Mouse (Mus musculus) MEL (cell line): ENCODE data around the gene Cyp1a1. TPM values are rescaled to one million over a fixed set of nuclear protein-coding genes. Genes with fewer than 3 reads are reported as not detected.

Experiments
- DNase-seq: peaks from one replicate; pipeline ENCODE4 v3.0.0; 2011; ENCODE audit warnings: low read depth, low spot score
- H3K27ac ChIP-seq: 2 replicates; pipeline ENCODE4 v1.5.1; 2012; ENCODE audit warnings: low read depth, mild to moderate bottlenecking, control low read depth, low read length, moderate library complexity; ENCODE audit not compliant: control insufficient read depth
- H3K27me3 ChIP-seq, 2 experiments: fragments of 150-350 bp in 1 of 2; sonication (generic) in 1 of 2; 2 replicates each; pipeline ENCODE4 v1.6.1; 2012; ENCODE audit warnings: low read length in 2 of 2, mild to moderate bottlenecking in 2 of 2, improper control_type of control experiment in 1 of 2, moderate library complexity in 1 of 2; ENCODE audit not compliant: insufficient read depth in 2 of 2, control insufficient read depth in 1 of 2
- H3K36me3 ChIP-seq, 2 experiments: 2 replicates each; pipeline ENCODE4 v1.6.1; 2012 to 2014; ENCODE audit warnings: low read length in 2 of 2, improper control_type of control experiment in 1 of 2, inconsistent platforms in 1 of 2, mild to moderate bottlenecking in 1 of 2; ENCODE audit not compliant: insufficient read depth in 2 of 2, control insufficient read depth in 1 of 2
- H3K4me1 ChIP-seq, 2 experiments: fragments of 150-350 bp in 1 of 2; sonication (generic) in 1 of 2; 2 replicates each; pipeline ENCODE4 v1.6.1; 2012; ENCODE audit warnings: low read length in 2 of 2, improper control_type of control experiment in 1 of 2, mild to moderate bottlenecking in 1 of 2; ENCODE audit not compliant: insufficient read depth in 2 of 2, control insufficient read depth in 1 of 2
- H3K4me3 ChIP-seq, 2 experiments: fragments of 150-350 bp in 1 of 2; sonication (generic) in 1 of 2; 2 replicates each; pipeline ENCODE4 v1.5.1; 2012; ENCODE audit warnings: low read depth in 2 of 2, low read length in 2 of 2, mild to moderate bottlenecking in 2 of 2, moderate library complexity in 2 of 2, control low read depth in 1 of 2, improper control_type of control experiment in 1 of 2; ENCODE audit not compliant: control insufficient read depth in 1 of 2, insufficient read depth in 1 of 2
- H3K79me2 ChIP-seq: 2 replicates; pipeline ENCODE4 v1.6.1; 2012; ENCODE audit warnings: mild to moderate bottlenecking, low read length, moderate library complexity; ENCODE audit not compliant: control insufficient read depth, poor library complexity, insufficient read depth
- H3K9ac ChIP-seq: 2 replicates; pipeline ENCODE4 v1.6.1; 2012; ENCODE audit warnings: low read depth, mild to moderate bottlenecking, control low read depth, low read length, moderate library complexity; ENCODE audit not compliant: control insufficient read depth, poor library complexity, severe bottlenecking
- H3K9me3 ChIP-seq: fragments of 150-350 bp; sonication (generic); replicated peaks from 2 replicates; pipeline ENCODE4 v1.6.1; 2012; ENCODE audit warnings: mild to moderate bottlenecking, low read length, improper control_type of control experiment, moderate library complexity; ENCODE audit not compliant: insufficient read depth
- CHD1 ChIP-seq: IDR thresholded peaks from 2 replicates; pipeline ENCODE4 v1.6.1; 2012; ENCODE audit warnings: low read depth, mild to moderate bottlenecking, inconsistent platforms, low read length, improper control_type of control experiment
- CHD2 ChIP-seq: IDR thresholded peaks from 2 replicates; pipeline ENCODE4 v1.6.1; 2011; ENCODE audit warnings: low read length, improper control_type of control experiment
- CTCF ChIP-seq, 3 experiments: IDR thresholded peaks in 2 of 3; conservative IDR thresholded peaks in 1 of 3; 2 replicates each; pipeline ENCODE4 v1.5.1; 2011 to 2012; ENCODE audit warnings: low read length in 3 of 3, low read depth in 2 of 3, mild to moderate bottlenecking in 2 of 3, improper control_type of control experiment in 1 of 3, inconsistent platforms in 1 of 3, mixed read lengths in 1 of 3, moderate library complexity in 1 of 3; ENCODE audit not compliant: control insufficient read depth in 1 of 3, insufficient read depth in 1 of 3, poor library complexity in 1 of 3, severe bottlenecking in 1 of 3
- ELF1 ChIP-seq: IDR thresholded peaks from 2 replicates; pipeline ENCODE4 v1.6.1; 2014; ENCODE audit warnings: low read depth, mild to moderate bottlenecking, inconsistent platforms, low read length, improper control_type of control experiment, moderate library complexity
- ETS1 ChIP-seq: IDR thresholded peaks from 2 replicates; pipeline ENCODE4 v1.6.1; 2012; ENCODE audit warnings: low read depth, mild to moderate bottlenecking, inconsistent platforms, low read length, improper control_type of control experiment, moderate library complexity
- GABPA ChIP-seq: IDR thresholded peaks from 2 replicates; pipeline ENCODE4 v1.6.1; 2012; ENCODE audit warnings: low read depth, mild to moderate bottlenecking, inconsistent platforms, low read length, improper control_type of control experiment, moderate library complexity
- GATA1 ChIP-seq: IDR thresholded peaks from 2 replicates; pipeline ENCODE4 v1.6.1; 2011; ENCODE audit warnings: low read depth, low read length, improper control_type of control experiment
- HCFC1 ChIP-seq: IDR thresholded peaks from 2 replicates; pipeline ENCODE4 v1.6.1; 2012; ENCODE audit warnings: low read depth, mild to moderate bottlenecking, inconsistent platforms, low read length, improper control_type of control experiment, moderate library complexity
- JUND ChIP-seq: IDR thresholded peaks from 2 replicates; pipeline ENCODE4 v1.6.1; 2011; ENCODE audit warnings: low read depth, mild to moderate bottlenecking, improper control_type of control experiment, low read length
- KAT2A ChIP-seq: conservative IDR thresholded peaks from 2 replicates; pipeline ENCODE4 v1.6.1; 2012; ENCODE audit warnings: low read depth, low read length, improper control_type of control experiment, inconsistent platforms
- MAX ChIP-seq: IDR thresholded peaks from 2 replicates; pipeline ENCODE4 v1.6.1; 2011; ENCODE audit warnings: low read length, improper control_type of control experiment
- MAZ ChIP-seq: IDR thresholded peaks from 2 replicates; pipeline ENCODE4 v1.6.1; 2012; ENCODE audit warnings: low read depth, mild to moderate bottlenecking, inconsistent platforms, low read length, improper control_type of control experiment
- MEF2A ChIP-seq: IDR thresholded peaks from 2 replicates; pipeline ENCODE4 v1.6.1; 2014; ENCODE audit warnings: low read depth, mild to moderate bottlenecking, inconsistent platforms, low read length, improper control_type of control experiment; ENCODE audit not compliant: poor library complexity, insufficient replicate concordance, severe bottlenecking; ENCODE audit errors: extremely low read depth
- MXI1 ChIP-seq: IDR thresholded peaks from 2 replicates; pipeline ENCODE4 v1.6.1; 2011; ENCODE audit warnings: mild to moderate bottlenecking, low read depth, low read length, improper control_type of control experiment
- MYB ChIP-seq: IDR thresholded peaks from 2 replicates; pipeline ENCODE4 v1.6.1; 2011; ENCODE audit warnings: mild to moderate bottlenecking, low read depth, low read length, improper control_type of control experiment
- NRF1 ChIP-seq: IDR thresholded peaks from 2 replicates; pipeline ENCODE4 v1.6.1; 2014; ENCODE audit warnings: low read depth, mild to moderate bottlenecking, inconsistent platforms, low read length, improper control_type of control experiment, moderate library complexity; ENCODE audit not compliant: poor library complexity, insufficient read depth, severe bottlenecking
- POLR2A ChIP-seq, 2 experiments: IDR thresholded peaks; 2 replicates each; pipeline ENCODE4 v1.6.1; 2011 to 2012; ENCODE audit warnings: low read length in 2 of 2, mild to moderate bottlenecking in 2 of 2, control low read depth in 1 of 2, improper control_type of control experiment in 1 of 2, low read depth in 1 of 2, moderate library complexity in 1 of 2; ENCODE audit not compliant: control insufficient read depth in 1 of 2, insufficient read depth in 1 of 2, poor library complexity in 1 of 2
- POLR2AphosphoS2 ChIP-seq: IDR thresholded peaks from 2 replicates; pipeline ENCODE4 v1.6.1; 2011; ENCODE audit warnings: low read length, improper control_type of control experiment
- POLR2AphosphoS5 ChIP-seq: IDR thresholded peaks from 2 replicates; pipeline ENCODE4 v1.6.1; 2012; ENCODE audit warnings: low read depth, borderline replicate concordance, mild to moderate bottlenecking, inconsistent platforms, low read length, moderate library complexity, mixed read lengths
- RAD21 ChIP-seq: IDR thresholded peaks from 2 replicates; pipeline ENCODE4 v1.6.1; 2011; ENCODE audit warnings: mild to moderate bottlenecking, low read depth, low read length, improper control_type of control experiment
- RCOR1 ChIP-seq: IDR thresholded peaks from 2 replicates; pipeline ENCODE4 v1.6.1; 2012; ENCODE audit warnings: low read depth, mild to moderate bottlenecking, inconsistent platforms, low read length, improper control_type of control experiment
- SMC3 ChIP-seq: IDR thresholded peaks from 2 replicates; pipeline ENCODE4 v1.6.1; 2011; ENCODE audit warnings: low read depth, low read length, improper control_type of control experiment
- TAL1 ChIP-seq: IDR thresholded peaks from 2 replicates; pipeline ENCODE4 v1.6.1; 2012; ENCODE audit warnings: mild to moderate bottlenecking, inconsistent platforms, low read length, moderate library complexity, mixed read lengths
- TCF12 ChIP-seq: IDR thresholded peaks from 2 replicates; pipeline ENCODE4 v1.6.1; 2014; ENCODE audit warnings: low read depth, mild to moderate bottlenecking, inconsistent platforms, low read length, improper control_type of control experiment, moderate library complexity
- UBTF ChIP-seq: IDR thresholded peaks from 2 replicates; pipeline ENCODE4 v1.6.1; 2012; ENCODE audit warnings: low read depth, mild to moderate bottlenecking, inconsistent platforms, low read length, improper control_type of control experiment, moderate library complexity, borderline replicate concordance; ENCODE audit not compliant: insufficient read depth
- USF2 ChIP-seq, 2 experiments: IDR thresholded peaks; 2 replicates each; pipeline ENCODE4 v1.6.1; 2011 to 2012; ENCODE audit warnings: improper control_type of control experiment in 2 of 2, low read length in 2 of 2, borderline replicate concordance in 1 of 2, inconsistent platforms in 1 of 2, low read depth in 1 of 2, mild to moderate bottlenecking in 1 of 2; ENCODE audit not compliant: insufficient read depth in 1 of 2
- ZKSCAN1 ChIP-seq: IDR thresholded peaks from 2 replicates; pipeline ENCODE4 v1.6.1; 2012; ENCODE audit warnings: low read depth, mild to moderate bottlenecking, inconsistent platforms, low read length, improper control_type of control experiment, moderate library complexity
- ZMIZ1 ChIP-seq: IDR thresholded peaks from 2 replicates; pipeline ENCODE4 v1.6.1; 2012; ENCODE audit warnings: low read depth, mild to moderate bottlenecking, inconsistent platforms, low read length, improper control_type of control experiment, moderate library complexity
- ZNF384 ChIP-seq: IDR thresholded peaks from 2 replicates; pipeline ENCODE4 v1.6.1; 2012; ENCODE audit warnings: low read depth, mild to moderate bottlenecking, inconsistent platforms, low read length, improper control_type of control experiment
- polyA plus RNA-seq, 2 experiments: library from polyadenylated mRNA; stranded (reverse) in 1 of 2; unstranded in 1 of 2; fragments of >175 nt in 1 of 2; fragments of >200 nt in 1 of 2; gene quantifications; 2 replicates each; pipeline versions ENCODE4 v1.2.1 to v1.2.4; 2012; ENCODE audit warnings: low replicate concordance in 2 of 2, low read depth in 1 of 2; ENCODE audit not compliant: insufficient read length in 2 of 2, insufficient read depth in 1 of 2, missing spikeins in 1 of 2
- total RNA-seq: library from RNA; depleted of rRNA; stranded (reverse); fragments of 300-350 nt; gene quantifications from 2 replicates; pipeline ENCODE4 v1.2.3, GENCODE M21; 2012

Gene Cyp1a1
- total and polyA plus RNA-seq, 3 experiments = 0.04 to 0.26 TPM; not detected in 1

- H3K27me3 ChIP-seq = no peaks in the 10 kb centered on the region
- peak; percentile 47 for DNase-seq
- TF ChIP-seq NRF1 = no peak
- 0 out of 2 replicates have a peak, but pooled peaks have one; percentile 15 for TF ChIP-seq RCOR1
- 0 out of 2 replicates have a peak, but pooled peaks have one; percentile 17 for TF ChIP-seq CHD1
- TF ChIP-seq SMC3 = no peak
- TF ChIP-seq ZMIZ1 = peak; percentile 19; the same call in 1 of the 2 replicates
- H3K79me2 ChIP-seq = peaks cover 72% of the 10 kb centered on the region
- no peaks in the 10 kb centered on the region for H3K9me3 ChIP-seq
- H3K4me1 ChIP-seq = peaks cover 36 to 72% of the 10 kb centered on the region in 2 experiments
- peak overlapping the region; percentile 84 for H3K27ac ChIP-seq
- peak overlapping the region; percentile 85 to 89 for H3K4me3 ChIP-seq
- H3K36me3 ChIP-seq = peaks cover 0 to 56% of the 10 kb centered on the region in 2 experiments; a peak in 3 of 4 replicates
- H3K9ac ChIP-seq = peak overlapping the region; percentile 98
Measured at GRCm38 (mm10) chr9:57643169-57643855, 44.4 kb upstream of the Cyp1a1 start.

GRCm38 (mm10) chr9:57643856-57644180, 43.9 kb upstream of the Cyp1a1 start:
- peak overlapping the region; percentile 84 for H3K27ac ChIP-seq
- no peaks in the 10 kb centered on the region for H3K27me3 ChIP-seq
- H3K9ac ChIP-seq = peak overlapping the region; percentile 98
- peaks cover 0 to 54% of the 10 kb centered on the region in 2 experiments; a peak in 3 of 4 replicates for H3K36me3 ChIP-seq
- peaks cover 67% of the 10 kb centered on the region for H3K79me2 ChIP-seq
- no peaks in the 10 kb centered on the region for H3K9me3 ChIP-seq
- DNase-seq = peak; percentile 91
- H3K4me1 ChIP-seq = peaks cover 32 to 71% of the 10 kb centered on the region in 2 experiments
- H3K4me3 ChIP-seq = peak overlapping the region; percentile 85 to 89
- 0 out of 2 replicates have a peak, but pooled peaks have one; percentile 24 for TF ChIP-seq POLR2AphosphoS5
- TF ChIP-seq MXI1 = peak; percentile 99
- TF ChIP-seq ELF1 = peak; percentile 61; the same call in 1 of the 2 replicates
- TF ChIP-seq POLR2A (IDR thresholded peaks at IDR 0.05; ENCODE audit: control insufficient read depth in 1 of 2, insufficient read depth in 1 of 2, low read depth in 1 of 2, low read length in 2 of 2, poor library complexity in 1 of 2) = peak in 1 of 2 experiments; percentile 81; a peak in 2 of 4 replicates
- TF ChIP-seq CHD1 = no peak
- TF ChIP-seq MEF2A = no peak
- no peak for TF ChIP-seq RAD21
- peak; percentile 98 for TF ChIP-seq TAL1
- TF ChIP-seq TCF12 = peak; percentile 89
- no peak for TF ChIP-seq HCFC1
- TF ChIP-seq KAT2A = no peak
- peak; percentile 66; the same call in 1 of the 2 replicates for TF ChIP-seq POLR2AphosphoS2
- TF ChIP-seq CTCF (IDR thresholded peaks at IDR 0.05 in 2 of 3, conservative IDR thresholded peaks at IDR 0.05 in 1 of 3; ENCODE audit: control insufficient read depth in 1 of 3, insufficient read depth in 1 of 3, low read depth in 2 of 3, low read length in 3 of 3, poor library complexity in 1 of 3, severe bottlenecking in 1 of 3) = no peak
- TF ChIP-seq UBTF = no peak
- TF ChIP-seq ZKSCAN1 = no peak
- no peak for TF ChIP-seq CHD2
- TF ChIP-seq SMC3 = no peak
- no peak; the same call in 1 of the 2 replicates for TF ChIP-seq MAZ
- no peak for TF ChIP-seq ZNF384
- no peak for TF ChIP-seq NRF1
- TF ChIP-seq GATA1 = peak; percentile 92
- no peak for TF ChIP-seq USF2 (IDR thresholded peaks at IDR 0.05; ENCODE audit: borderline replicate concordance in 1 of 2, insufficient read depth in 1 of 2, low read depth in 1 of 2, low read length in 2 of 2)
- 0 out of 2 replicates have a peak, but pooled peaks have one; percentile 1 for TF ChIP-seq RCOR1
- TF ChIP-seq MYB = no peak
- peak; percentile 81 for TF ChIP-seq ETS1
- no peak for TF ChIP-seq GABPA
- peak; percentile 99 for TF ChIP-seq MAX
- TF ChIP-seq ZMIZ1 = 0 out of 2 replicates have a peak, but pooled peaks have one; percentile 11
- TF ChIP-seq JUND = no peak
